Mouse (Mus musculus) intestine, embryonic 15.5 days (tissue): ENCODE measurements around the gene Haus4. TPM values are rescaled to one million over a fixed set of nuclear protein-coding genes. Genes with fewer than 3 reads are reported as not detected.

Source experiments
- ATAC-seq: fragments of 200-750 bp; cut with Nextera tagmentation; 2 replicates; pipeline ENCODE4 v1.8.0; 2017; ENCODE audit warnings: moderate TSS enrichment, moderate library complexity
- H3K27ac ChIP-seq: fragments of 300-500 bp; sonication (generic); 2 replicates; pipeline ENCODE4 v1.5.1; 2015; ENCODE audit warnings: mild to moderate bottlenecking, inconsistent platforms
- H3K27me3 ChIP-seq: fragments of 300-500 bp; sonication (generic); replicated peaks from 2 replicates; pipeline ENCODE4 v1.6.1; 2015; ENCODE audit warnings: inconsistent platforms
- H3K36me3 ChIP-seq: fragments of 300-500 bp; sonication (generic); 2 replicates; pipeline ENCODE4 v1.6.1; 2015; ENCODE audit warnings: inconsistent platforms
- H3K4me1 ChIP-seq: fragments of 300-500 bp; sonication (generic); replicated peaks from 2 replicates; pipeline ENCODE4 v1.6.1; 2015; ENCODE audit warnings: inconsistent platforms
- H3K4me2 ChIP-seq: fragments of 300-500 bp; sonication (generic); replicated peaks from 2 replicates; pipeline ENCODE4 v1.6.1; 2015; ENCODE audit warnings: mild to moderate bottlenecking, inconsistent platforms
- H3K4me3 ChIP-seq: fragments of 300-500 bp; sonication (generic); replicated peaks from 2 replicates; pipeline ENCODE4 v1.5.1; 2015; ENCODE audit warnings: inconsistent platforms
- H3K9ac ChIP-seq: fragments of 300-500 bp; sonication (generic); 2 replicates; pipeline ENCODE4 v1.6.1; 2015; ENCODE audit warnings: inconsistent platforms
- H3K9me3 ChIP-seq: fragments of 300-500 bp; sonication (generic); 2 replicates; pipeline ENCODE4 v1.6.1; 2016; ENCODE audit warnings: inconsistent platforms
- WGBS: fragments of 180-500 bp; shearing (Covaris S2); methylation state at CpG from one replicate; pipeline ENCODE4 v1.1.7; 2015; 5-methylcytosine and 5-hydroxymethylcytosine counted together
- polyA plus RNA-seq: library from polyadenylated mRNA; unstranded; fragments of >200 nt; fragmentation: Nextera tagmentation; extraction: Ambion mirVana; gene quantifications from 2 replicates; pipeline ENCODE4 v1.2.1, GENCODE M21; 2015

Gene Haus4
- polyA plus RNA-seq = 53.9 and 57.2 TPM in 2 replicates

DNA sequence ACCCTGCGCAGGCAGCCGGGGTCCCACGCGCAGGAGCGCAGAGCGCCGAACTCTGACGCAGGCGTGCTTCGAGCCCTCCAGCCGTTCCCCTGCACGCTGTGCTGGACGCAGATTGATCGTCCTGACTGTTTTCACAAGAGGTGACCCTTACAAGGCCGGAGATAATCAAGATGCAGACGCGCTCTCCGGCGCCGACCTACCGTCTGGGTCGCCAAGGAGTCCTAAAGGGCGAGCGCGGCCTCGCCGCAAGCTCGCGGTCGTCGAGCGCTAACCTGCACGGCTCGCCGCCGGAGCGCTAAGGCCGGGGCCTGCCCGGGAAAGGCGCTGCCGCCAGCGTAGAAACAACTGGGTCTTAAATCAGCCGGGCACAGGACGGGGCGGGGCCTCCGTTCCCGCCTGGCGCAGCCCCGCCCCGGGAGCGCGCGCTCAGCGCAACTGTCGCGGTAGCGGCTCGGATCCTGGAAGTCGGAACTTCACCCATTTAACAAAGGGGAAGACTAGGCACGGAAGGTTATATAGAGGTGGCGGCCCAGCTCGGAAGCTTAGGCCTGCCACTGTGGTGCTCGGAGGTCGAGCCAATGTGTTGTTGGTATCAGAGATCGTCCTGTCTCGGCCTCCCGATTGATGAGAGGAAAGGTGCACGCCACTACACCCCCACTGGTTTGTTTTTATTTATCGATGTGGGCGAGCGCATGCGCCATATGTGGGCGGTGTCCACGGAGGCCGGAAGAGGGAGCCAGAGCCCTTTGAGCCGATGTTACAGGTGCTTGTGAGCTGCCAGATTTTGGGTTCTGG is at the start of gene Haus4:
TSS of gene Haus4 (minus strand) at position 642 of the 795 bp plus-strand sequence.
- Histone ChIP-seq H3K9me3 (no peaks in the 10 kb centered on the region), H3K27me3 (no peaks in the 10 kb centered on the region), H3K27ac (peak within 1 kb of the TSS; percentile 81), H3K4me1 (peaks cover 5% of the 10 kb centered on the region; the same call in 1 of the 2 replicates), H3K36me3 (peaks cover 12% of the 10 kb centered on the region), H3K9ac (peak within 1 kb of the TSS; percentile 70), H3K4me2 (peak within 1 kb of the TSS; percentile 80), H3K4me3 (peak within 1 kb of the TSS; percentile 48)
- peak; percentile 98 for ATAC-seq
- under 1% methylated on average over 76 of the region's 76 CpGs for WGBS

DNA sequence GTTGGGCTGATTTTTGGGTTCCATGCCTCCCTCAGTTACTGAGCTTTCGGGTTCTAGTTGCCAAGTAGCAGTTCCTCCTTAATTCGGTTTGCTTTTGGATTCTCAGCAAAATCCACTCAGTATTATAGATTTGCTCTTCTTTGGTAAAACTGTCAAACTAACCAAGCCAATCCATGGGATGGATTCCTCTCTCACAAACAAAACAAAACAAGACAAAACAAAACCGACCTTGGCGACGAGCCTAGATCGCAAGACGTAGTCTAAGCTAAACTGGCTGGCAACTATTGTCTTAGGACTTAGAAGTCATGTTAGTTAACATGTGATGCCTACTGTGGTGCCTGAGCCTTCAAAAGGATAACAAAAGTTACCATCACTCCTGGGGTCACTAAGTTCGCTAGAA is 49.3 kb upstream of the Haus4 start:
- H3K9ac ChIP-seq = no peak overlapping the region
- H3K4me2 ChIP-seq = peak overlapping the region; percentile 58
- H3K4me1 ChIP-seq = peaks cover 5% of the 10 kb centered on the region; the same call in 1 of the 2 replicates
- H3K9me3 ChIP-seq = no peaks in the 10 kb centered on the region
- no peaks in the 10 kb centered on the region for H3K27me3 ChIP-seq
- 85% methylated on average over 8 of the region's 8 CpGs for WGBS
- H3K27ac ChIP-seq = peak overlapping the region; percentile 96; the same call in 1 of the 2 replicates
- no peaks in the 10 kb centered on the region for H3K36me3 ChIP-seq
- no peak for ATAC-seq
- H3K4me3 ChIP-seq = peak overlapping the region; percentile 70

DNA sequence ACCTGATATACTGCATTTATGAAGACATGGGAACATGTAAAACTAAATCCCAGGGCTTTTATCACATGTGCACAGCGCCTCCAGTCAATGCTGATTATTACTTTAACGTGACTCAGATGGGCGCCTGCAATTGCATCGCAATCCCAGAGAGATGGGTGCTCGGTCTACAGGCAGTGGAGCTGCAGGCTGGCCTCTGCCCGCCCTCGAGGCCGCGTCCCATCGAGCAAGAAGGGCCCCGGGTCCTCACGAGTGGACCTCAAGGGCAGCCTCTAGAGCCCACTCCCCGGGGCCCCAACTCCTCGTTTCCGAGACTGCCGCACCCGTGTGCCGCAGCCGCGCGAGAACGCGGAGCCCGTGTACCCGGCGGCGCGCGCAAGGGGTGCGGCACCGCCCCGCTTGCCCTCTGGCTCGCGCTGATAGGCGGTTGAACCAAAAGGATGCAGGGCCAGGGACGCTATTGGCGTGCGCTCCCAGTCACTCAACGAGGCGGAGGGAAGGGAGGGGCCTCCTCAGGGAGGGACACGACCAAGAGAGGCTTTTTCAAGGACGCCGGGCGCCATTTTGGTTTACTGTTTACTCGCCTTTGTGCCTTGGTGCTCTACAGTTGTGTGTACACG is 48.7 kb upstream of the Haus4 start:
- peak overlapping the region; percentile 81 for H3K9ac ChIP-seq
- peaks cover 5% of the 10 kb centered on the region; the same call in 1 of the 2 replicates for H3K4me1 ChIP-seq
- no peaks in the 10 kb centered on the region for H3K9me3 ChIP-seq
- H3K4me3 ChIP-seq = peak overlapping the region; percentile 70
- WGBS = under 1% methylated on average over 46 of the region's 46 CpGs
- H3K36me3 ChIP-seq = no peaks in the 10 kb centered on the region
- no peaks in the 10 kb centered on the region for H3K27me3 ChIP-seq
- H3K27ac ChIP-seq = peak overlapping the region; percentile 96
- ATAC-seq = peak; percentile 99
- H3K4me2 ChIP-seq = peak overlapping the region; percentile 58

DNA sequence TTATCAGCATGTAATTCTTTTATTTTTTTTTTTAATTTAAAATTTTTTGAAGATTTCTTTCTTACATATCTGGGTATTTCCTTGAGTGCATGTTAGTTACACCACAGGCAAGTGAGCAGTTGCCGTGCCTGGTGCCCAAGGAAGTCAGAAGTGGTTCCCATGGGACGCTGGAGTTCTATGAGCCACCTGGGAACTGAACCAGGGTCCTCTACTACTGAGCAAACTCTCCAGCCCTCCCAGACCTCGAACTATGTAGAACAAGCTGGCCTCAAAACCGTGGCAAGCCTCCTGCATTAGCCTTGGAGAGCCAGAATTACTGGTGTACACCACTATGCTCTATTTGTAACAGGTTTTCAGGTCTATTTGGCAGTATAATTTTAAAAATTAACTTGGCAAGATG is 48.2 kb upstream of the Haus4 start:
- peak overlapping the region; percentile 96 for H3K27ac ChIP-seq
- H3K9ac ChIP-seq = no peak overlapping the region
- no peaks in the 10 kb centered on the region for H3K27me3 ChIP-seq
- ATAC-seq = peak; percentile 10
- peak overlapping the region; percentile 58 for H3K4me2 ChIP-seq
- no peaks in the 10 kb centered on the region for H3K9me3 ChIP-seq
- peaks cover 5% of the 10 kb centered on the region; the same call in 1 of the 2 replicates for H3K4me1 ChIP-seq
- WGBS = 28% methylated on average over 4 of the region's 4 CpGs
- H3K36me3 ChIP-seq = no peaks in the 10 kb centered on the region
- peak overlapping the region; percentile 70 for H3K4me3 ChIP-seq

DNA sequence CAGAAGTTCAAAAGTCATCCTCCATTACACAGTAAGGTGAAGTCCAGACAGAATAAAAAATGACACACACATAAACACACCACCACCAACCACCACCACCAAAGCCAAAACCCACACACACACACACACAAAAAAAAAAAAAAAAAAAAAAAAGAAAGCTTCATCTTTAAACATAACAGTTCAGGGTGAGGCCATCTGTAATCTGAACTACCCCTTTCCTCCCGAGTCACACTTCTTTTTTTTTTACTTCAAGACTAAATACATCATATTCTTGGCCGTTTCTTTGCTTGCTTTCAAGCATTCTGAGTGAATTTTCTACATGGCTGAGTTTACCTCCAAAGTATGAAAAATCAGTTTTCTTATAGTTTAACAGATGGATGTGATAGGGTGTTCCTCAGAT is 47.2 kb upstream of the Haus4 start:
- Histone ChIP-seq H3K4me1 (peaks cover 5% of the 10 kb centered on the region; the same call in 1 of the 2 replicates), H3K4me2 (no peak overlapping the region), H3K36me3 (no peaks in the 10 kb centered on the region), H3K9ac (no peak overlapping the region), H3K4me3 (no peak overlapping the region), H3K9me3 (no peaks in the 10 kb centered on the region), H3K27me3 (no peaks in the 10 kb centered on the region), H3K27ac (no peak overlapping the region)
- WGBS = 53% methylated on average over 2 of the region's 2 CpGs
- no peak for ATAC-seq

DNA sequence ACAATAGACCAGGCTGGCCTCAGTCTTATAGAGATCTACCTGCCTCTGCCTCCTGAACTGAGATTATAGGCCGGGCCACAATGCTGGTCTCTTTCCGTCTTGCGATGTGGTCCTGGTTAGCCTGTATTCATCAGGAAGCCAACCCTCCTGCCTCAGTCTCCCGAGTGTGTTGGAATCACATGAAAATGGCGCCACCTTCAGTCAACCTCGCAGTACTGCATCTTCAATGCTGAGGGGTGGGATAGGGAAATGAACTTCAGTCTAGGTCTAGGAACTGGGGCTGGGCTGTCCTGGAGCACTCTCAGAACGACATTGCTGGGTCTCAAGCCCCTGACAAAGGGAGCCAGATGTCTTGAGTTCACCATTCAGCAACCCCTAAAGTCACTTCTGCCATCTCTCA is 42.7 kb upstream of the Haus4 start:
- Histone ChIP-seq H3K9me3 (no peaks in the 10 kb centered on the region), H3K36me3 (0 out of 2 replicates have a peak, but pooled peaks cover 9% of the 10 kb centered on the region), H3K4me3 (no peak overlapping the region), H3K4me2 (no peak overlapping the region), H3K9ac (no peak overlapping the region), H3K27me3 (no peaks in the 10 kb centered on the region), H3K27ac (no peak overlapping the region), H3K4me1 (peaks cover 8% of the 10 kb centered on the region; the same call in 1 of the 2 replicates)
- no peak for ATAC-seq
- 77% methylated on average over 7 of the region's 7 CpGs for WGBS

DNA sequence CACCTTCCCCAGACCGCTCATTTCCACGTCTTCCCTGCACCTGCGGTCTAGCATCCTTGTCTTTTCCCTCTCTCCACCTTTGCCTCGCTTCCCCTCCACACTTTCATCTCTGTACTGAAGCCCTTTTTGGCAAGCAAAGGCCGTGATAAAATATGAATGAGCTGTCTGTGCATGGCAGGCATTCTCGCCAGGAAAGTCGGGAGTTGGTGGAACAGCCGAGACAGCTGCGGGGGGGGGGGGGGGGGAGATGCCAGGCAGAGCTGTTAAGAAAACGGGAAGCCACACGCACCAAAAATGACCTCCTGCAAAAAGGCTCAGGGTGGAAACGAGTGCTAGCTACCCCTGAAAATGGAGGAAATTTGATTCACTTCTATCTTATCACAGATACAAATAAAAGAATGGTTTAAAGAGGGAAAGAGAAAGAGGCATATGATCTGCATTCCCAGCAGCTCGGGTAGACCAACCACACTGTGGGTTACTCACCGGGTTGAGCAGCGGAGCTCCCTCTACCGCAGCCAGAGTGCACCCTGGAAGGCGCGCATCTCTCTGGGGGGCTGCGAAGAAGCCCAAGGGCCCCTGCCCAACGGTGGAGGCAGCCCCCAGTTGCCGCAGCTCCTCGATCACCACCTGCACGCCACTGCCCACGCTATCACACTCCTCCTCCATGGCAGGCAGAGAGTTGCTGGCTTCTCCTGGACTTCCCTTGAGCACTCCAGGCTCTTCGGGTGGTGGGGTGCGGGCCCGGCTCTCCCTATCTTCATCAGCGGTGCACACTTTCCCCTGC is 40.4 kb upstream of the Haus4 start:
- no peaks in the 10 kb centered on the region for H3K9me3 ChIP-seq
- H3K4me1 ChIP-seq = peaks cover 8% of the 10 kb centered on the region; the same call in 1 of the 2 replicates
- H3K4me3 ChIP-seq = no peak overlapping the region
- no peak overlapping the region for H3K9ac ChIP-seq
- H3K27me3 ChIP-seq = no peaks in the 10 kb centered on the region
- H3K36me3 ChIP-seq = 0 out of 2 replicates have a peak, but pooled peaks cover 9% of the 10 kb centered on the region
- H3K27ac ChIP-seq = no peak overlapping the region
- 71% methylated on average over 28 of the region's 28 CpGs for WGBS
- ATAC-seq = no peak
- H3K4me2 ChIP-seq = no peak overlapping the region

DNA sequence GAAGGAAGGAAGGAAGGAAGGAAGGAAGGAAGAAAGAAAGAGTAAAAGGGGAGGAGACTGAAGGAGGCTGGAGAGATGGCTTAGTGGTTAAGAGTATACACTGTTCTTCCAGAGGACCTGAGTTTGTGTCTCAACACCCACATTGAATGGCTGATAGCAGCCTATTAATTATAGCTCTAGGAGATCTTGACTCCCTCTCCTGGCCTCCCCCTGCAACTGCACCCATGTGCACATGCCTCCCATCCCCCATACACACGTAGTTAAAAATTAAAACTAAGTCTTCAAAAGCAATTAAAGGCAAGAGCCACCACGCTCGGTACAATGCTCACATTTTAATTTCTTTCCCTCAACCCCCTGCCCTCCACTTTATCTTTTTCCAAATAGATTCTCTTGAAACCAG is 39.6 kb upstream of the Haus4 start:
- Histone ChIP-seq H3K4me2 (no peak overlapping the region), H3K9ac (no peak overlapping the region), H3K4me1 (peaks cover 8% of the 10 kb centered on the region; the same call in 1 of the 2 replicates), H3K27me3 (no peaks in the 10 kb centered on the region), H3K4me3 (no peak overlapping the region), H3K9me3 (no peaks in the 10 kb centered on the region), H3K27ac (no peak overlapping the region), H3K36me3 (0 out of 2 replicates have a peak, but pooled peaks cover 9% of the 10 kb centered on the region)
- no peak for ATAC-seq
- WGBS = 87% methylated on average over 3 of the region's 3 CpGs

DNA sequence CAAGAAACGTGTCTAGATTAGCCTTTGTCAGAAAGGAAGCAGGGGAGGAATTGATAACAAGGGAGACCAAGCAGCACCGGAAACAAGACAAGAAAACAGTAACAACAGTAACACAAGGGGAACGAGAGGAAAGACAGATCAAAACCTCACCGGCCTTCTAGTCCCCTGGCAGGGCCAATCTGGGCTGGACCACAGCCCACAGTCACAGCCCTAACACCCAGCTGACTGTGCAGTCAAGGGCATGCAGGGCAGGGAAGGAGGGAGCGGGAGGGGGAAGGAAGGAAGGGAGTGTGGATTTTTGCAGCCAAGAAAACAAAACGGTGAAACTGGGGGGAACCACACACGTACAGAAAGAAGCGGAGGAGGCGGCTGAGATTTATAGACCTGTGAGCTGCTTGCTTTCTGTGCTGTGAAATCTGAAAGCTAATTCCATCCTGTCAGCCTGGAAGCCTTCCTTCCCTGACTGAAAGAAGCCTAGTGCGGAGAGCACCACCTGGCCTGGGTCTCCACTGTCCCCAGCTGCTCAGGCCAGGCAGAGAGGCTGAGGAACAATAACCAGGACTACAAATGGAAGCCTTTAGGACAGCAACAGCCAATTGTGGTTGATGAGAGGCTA is 38.0 kb upstream of the Haus4 start:
- Histone ChIP-seq H3K27ac (peak overlapping the region; percentile 51; the same call in 1 of the 2 replicates), H3K36me3 (0 out of 2 replicates have a peak, but pooled peaks cover 9% of the 10 kb centered on the region), H3K9me3 (no peaks in the 10 kb centered on the region), H3K4me3 (no peak overlapping the region), H3K4me2 (no peak overlapping the region), H3K4me1 (peaks cover 8% of the 10 kb centered on the region; the same call in 1 of the 2 replicates), H3K27me3 (no peaks in the 10 kb centered on the region), H3K9ac (no peak overlapping the region)
- 44% methylated on average over 10 of the region's 10 CpGs for WGBS
- peak; percentile 51; the same call in 1 of the 2 replicates for ATAC-seq

DNA sequence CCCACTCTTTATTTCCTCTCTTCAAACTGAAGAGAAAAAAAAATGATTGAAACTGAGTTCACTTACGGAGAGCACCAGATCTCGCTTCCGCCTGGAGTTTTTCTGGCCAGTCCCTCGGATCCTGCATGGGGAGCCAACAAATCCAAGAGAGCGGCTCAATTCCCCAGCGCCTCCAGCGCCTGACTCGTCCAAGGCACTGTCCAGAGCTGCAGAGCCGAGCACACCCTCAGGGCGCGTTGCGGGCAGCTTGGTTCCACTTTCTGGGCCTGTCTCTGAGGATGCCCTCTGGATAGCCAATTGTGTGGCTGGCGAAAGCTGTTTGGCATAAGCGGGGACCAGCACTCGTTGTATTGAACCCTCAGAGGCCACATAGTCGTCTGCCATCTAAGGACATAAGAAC is 36.6 kb upstream of the Haus4 start:
- Histone ChIP-seq H3K4me1 (peaks cover 8% of the 10 kb centered on the region; the same call in 1 of the 2 replicates), H3K36me3 (0 out of 2 replicates have a peak, but pooled peaks cover 9% of the 10 kb centered on the region), H3K9ac (no peak overlapping the region), H3K27ac (no peak overlapping the region), H3K4me2 (no peak overlapping the region), H3K9me3 (no peaks in the 10 kb centered on the region), H3K27me3 (no peaks in the 10 kb centered on the region), H3K4me3 (no peak overlapping the region)
- 92% methylated on average over 16 of the region's 16 CpGs for WGBS
- ATAC-seq = no peak

DNA sequence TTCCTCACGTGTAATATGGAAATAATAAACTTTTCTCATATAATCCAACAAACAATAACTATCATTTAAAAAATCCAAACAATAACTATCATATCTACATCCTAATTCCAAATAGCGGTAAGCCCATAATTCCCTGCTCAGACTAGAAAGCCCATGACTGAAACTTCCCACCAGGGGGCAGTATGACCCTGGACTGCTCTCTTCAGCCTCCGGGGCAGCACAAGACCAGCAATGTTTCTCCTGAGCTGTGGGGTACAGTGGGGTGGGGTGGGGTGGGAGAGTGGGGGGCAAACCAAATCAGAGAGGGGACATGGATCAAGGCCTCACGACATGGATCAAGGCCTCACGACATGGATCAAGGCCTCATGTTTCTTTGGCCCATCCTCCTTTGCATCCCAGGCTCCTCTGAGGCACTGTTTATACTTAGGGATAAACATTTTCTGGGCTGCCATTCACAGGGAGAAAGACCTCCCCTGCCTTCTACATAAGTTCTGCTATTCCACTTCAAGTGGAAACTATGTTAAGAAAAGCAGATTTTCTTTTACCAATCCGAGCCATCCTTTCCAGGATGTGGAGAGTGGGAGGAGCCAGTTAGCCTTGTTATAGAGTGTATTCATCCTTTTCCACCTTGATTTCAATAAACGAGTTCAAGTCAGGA is 29.4 kb upstream of the Haus4 start:
- peak; percentile 68 for ATAC-seq
- no peaks in the 10 kb centered on the region for H3K9me3 ChIP-seq
- no peaks in the 10 kb centered on the region for H3K36me3 ChIP-seq
- peak overlapping the region; percentile 48; the same call in 1 of the 2 replicates for H3K27ac ChIP-seq
- H3K4me3 ChIP-seq = no peak overlapping the region
- no peak overlapping the region for H3K9ac ChIP-seq
- no peak overlapping the region for H3K4me2 ChIP-seq
- WGBS = 33% methylated on average over 7 of the region's 7 CpGs
- H3K27me3 ChIP-seq = no peaks in the 10 kb centered on the region
- H3K4me1 ChIP-seq = 0 out of 2 replicates have a peak, but pooled peaks cover 3% of the 10 kb centered on the region
